Mouse (Mus musculus): ENCODE measurements at regions not wholly inside any gene's neighbourhood (a gene's known extent, or its start where the extent isn't known, plus 50 kb on each side); places are given as distances from the start of the nearest gene placed in this dataset.
"Not testable (repeated sequence)": the region's sequence is repeated elsewhere in the genome, so short reads cannot be mapped to it uniquely, and the experiment has no call there.

- peak; percentile 32 for DNase-seq
Measured at GRCm38 (mm10) chr1:35878426-35878825, 189.8 kb upstream of the Hs6st1 start.

- peak; percentile 80 for DNase-seq
Measured at GRCm38 (mm10) chr1:35879388-35880093, 188.7 kb upstream of the Hs6st1 start.

DNA sequence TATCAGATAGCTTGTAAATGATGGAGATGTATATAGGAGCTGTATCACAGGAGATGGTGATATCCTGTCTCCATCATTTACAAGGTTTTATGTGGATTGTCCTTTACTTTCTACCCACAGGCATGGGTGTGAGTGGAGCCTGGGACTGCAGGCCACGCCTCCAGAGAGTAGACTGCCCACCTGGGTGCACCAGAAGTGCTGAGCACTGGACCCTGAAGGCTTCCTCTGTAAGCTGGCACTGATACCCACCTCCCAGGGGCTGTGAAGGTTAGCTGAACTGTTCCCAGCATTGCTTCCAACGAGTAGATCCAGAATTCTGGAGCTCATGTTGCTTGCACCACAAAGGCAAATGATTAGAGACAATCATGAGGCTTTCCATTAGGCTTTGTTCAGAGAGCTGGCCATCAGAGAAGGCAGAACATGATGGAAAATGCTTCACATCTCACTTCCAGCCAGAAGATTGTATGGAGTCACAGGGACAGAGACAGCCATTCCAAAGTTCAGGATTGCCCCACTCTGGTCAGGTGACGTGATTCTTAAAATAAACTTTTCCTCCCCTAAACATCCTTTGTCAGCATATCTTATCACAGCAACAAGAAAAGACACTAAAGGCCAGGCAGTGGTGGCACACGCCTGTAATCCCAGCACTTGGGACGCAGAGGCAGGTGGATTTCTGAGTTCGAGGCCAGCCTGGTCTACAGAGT, 187.5 kb upstream of the Hs6st1 start:
- DNase-seq, result no peak

DNA sequence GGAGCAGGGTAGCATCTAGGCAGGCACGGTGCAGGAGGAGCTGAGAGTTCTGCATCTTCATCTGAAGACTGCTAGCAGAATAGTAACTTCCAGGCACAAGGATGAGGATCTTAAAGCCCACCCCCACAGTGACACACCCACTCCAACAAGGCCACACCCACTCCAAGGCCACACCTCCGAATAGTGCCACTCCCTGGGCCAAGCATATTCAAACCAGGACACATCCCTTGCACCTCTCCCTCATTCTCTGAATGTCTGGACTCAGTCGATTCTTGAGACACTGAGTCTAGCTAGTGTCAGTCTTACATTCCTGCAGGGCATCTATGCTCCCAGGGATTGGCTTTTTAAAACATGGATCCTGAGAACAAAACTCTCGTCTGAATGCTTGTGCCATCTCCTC, 186.7 kb upstream of the Hs6st1 start:
- DNase-seq, result no peak

DNA sequence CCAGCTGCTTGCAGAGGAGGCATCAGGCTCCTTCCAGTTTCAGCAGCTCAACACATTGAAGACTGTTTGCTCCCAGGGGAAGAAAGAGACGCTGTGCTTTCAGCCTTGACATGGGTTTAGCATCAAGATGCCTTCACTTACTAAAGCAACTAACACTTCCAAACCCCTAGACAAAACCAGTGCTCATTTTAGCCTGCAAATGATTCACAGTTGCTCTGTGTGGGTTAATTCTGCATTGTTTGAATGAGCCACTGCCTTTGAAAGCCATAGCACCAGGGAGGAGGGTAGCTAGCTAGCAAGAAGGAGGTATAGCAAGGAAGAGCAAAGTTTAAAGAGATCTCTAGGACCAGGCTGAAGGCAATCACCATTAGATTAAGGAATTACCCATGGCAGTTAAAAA, 186.1 kb upstream of the Hs6st1 start:
- DNase-seq, result no peak

- no peak for DNase-seq
Measured at GRCm38 (mm10) chr1:35889731-35890499, 178.3 kb upstream of the Hs6st1 start.

- no peak for DNase-seq
Measured at GRCm38 (mm10) chr1:35890500-35890900, 177.7 kb upstream of the Hs6st1 start.

DNA sequence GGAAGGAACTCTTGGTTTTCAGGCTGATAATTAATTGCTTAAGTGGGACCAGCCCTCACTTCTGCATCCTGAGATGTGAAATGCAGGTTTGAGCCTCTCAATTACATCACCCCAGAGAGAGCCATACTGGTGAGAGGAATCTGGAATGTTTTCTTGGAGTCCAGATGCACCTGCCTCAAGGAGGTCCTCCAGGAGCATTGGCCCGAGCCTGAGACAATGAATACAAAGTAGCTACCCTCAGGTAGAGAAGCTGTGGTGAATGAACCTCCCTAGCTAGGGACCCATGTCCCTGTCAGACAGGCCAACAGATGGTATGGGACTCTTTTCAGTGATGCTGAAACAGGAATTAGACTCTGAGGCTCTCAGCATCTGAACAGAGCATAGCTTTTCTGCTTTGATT, 168.7 kb upstream of the Hs6st1 start:
- DNase-seq, result no peak

DNA sequence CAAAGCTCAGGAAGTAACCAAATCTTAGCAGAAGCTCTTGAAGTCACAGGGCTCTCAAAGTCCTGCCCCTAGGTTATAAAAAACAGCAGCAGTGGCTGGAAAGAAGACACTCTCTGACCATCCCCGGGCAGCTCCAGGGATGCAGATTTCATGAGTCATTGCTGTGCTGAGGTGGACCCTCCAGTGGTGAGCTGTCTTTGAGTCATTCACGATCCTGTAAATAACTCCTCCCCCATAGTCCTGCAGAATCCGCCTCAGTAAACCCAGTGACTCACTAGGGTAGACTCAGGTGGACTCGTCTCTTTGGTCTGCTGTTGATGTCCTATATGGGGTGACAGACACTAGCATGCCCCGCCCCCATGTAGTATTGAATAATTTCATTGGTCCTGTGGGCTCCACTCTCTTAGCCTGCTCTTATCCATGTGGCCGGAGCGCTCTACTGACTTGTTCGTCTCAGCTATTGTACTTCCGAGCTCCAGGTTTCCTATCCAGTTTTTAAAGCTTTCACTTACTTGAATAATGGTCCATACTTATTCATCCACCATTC, 164.1 kb upstream of the Hs6st1 start:
- DNase-seq, result no peak

GRCm38 (mm10) chr1:35913551-35913950, 154.6 kb upstream of the Hs6st1 start:
- no peak for DNase-seq

GRCm38 (mm10) chr1:35914175-35914574, 154.0 kb upstream of the Hs6st1 start:
- not testable (repeated sequence) for DNase-seq

- DNase-seq, result no peak
Measured at GRCm38 (mm10) chr1:35915526-35915925, 152.7 kb upstream of the Hs6st1 start.

GRCm38 (mm10) chr1:35919840-35920734, 148.1 kb upstream of the Hs6st1 start:
- DNase-seq, result no peak

DNA sequence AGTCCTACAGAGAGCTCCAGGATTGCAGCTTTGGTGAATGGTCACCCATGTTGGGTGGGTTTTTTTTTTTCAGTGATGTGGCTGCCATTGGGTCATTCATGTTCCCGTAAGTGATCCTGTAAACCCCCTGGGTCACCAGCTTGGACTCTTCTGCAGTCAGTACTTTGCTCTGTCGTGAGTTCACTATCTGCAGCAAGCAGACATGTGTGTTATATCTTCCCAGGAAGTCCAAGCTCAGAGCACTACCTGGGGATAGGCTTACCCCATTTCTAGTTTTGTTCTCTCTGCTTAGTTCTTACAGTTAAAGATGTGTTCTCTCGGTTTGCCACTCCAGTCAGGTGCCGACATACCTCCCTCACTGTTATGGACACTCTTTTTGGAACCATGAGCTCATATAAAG, 143.4 kb upstream of the Hs6st1 start:
- DNase-seq, result no peak

DNA sequence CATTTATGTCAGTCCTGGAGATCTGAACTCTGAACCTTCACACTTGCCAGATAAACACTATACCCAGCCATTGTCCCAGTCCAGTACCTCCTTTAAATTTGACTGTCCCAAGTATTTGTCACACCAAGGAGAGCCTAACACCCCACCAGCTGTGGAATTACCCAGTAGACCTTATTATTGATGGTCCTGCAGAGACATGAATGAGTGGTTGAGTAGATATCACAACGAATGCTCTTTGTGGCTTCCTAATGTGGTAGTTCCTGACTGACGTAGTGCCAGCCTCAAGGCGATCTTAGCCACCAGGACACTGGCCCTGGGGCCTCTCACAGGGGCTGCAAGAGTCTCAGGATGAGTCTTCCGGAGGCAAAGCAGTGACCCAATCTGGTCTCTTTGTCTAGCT, 142.9 kb upstream of the Hs6st1 start:
- no peak for DNase-seq

DNA sequence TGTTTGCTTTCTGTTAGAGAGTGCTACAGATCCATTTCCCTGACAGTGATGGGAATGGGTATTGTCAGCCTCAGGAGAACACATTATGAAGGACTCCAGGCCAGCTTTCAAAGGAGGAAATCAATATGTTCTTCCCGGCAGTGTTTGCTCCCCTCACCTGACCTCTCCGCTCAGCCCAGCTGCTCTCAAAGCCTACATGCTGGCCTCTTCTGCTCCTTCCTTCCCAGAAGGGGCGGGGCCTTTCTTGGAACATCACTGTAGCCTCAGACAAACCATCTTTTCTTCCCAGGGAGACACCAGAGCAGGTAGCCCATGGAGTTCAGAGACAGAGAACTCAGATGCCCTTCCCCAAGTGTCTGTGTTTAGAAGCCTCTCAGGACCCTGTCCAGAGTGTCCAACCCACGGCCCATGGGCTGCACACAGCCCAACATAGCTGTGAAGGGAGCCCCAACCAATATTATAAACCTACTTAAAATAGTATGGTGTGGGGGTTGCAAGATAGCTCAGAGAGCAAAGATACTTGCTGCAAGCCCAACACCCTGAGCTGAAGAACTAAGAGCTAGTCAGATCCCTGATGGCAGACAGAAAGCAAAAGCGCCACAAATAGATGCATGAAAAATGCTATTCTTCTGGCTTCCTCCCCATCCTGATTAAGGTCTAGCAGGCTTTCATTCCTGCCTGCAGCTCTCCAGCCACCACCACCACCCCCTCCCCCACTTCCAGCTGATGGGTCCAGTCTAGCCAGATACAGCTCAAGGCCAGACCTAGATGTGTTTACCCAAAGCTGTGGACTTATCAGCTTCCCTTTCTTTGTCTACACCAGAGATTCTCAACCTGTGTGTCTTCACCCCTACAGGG, 141.8 kb upstream of the Hs6st1 start:
- no peak for DNase-seq

- no peak for DNase-seq
Measured at GRCm38 (mm10) chr1:35927049-35927415, 141.2 kb upstream of the Hs6st1 start.

- peak; percentile 58 for DNase-seq
Measured at GRCm38 (mm10) chr1:35930351-35930750, 137.8 kb upstream of the Hs6st1 start.

GRCm38 (mm10) chr1:35931056-35931455, 137.1 kb upstream of the Hs6st1 start:
- no peak for DNase-seq

DNA sequence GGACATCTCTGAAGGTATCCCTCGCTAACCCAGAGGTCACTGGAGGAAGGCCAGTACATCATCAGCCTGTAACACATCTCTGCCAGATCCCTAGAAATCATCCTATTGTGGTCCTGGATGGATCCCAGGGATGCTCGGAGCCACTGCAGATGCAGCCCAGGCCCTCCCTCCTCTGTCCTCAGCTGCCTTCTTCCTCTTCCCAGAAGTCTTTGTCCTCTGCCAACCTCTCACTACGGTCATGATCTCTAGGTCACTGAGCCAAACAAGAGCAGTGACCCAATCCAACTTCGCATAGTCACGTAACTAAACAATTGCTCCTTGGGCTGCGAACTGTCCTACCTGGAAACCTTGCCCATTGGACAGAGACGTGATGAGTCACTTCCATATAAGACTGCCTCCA, 134.7 kb upstream of the Hs6st1 start:
- no peak for DNase-seq

GRCm38 (mm10) chr1:35935099-35935651, 133.0 kb upstream of the Hs6st1 start:
- no peak for DNase-seq

Measured in cerebellum, adult 9-11 months (tissue).